Mouse (Mus musculus) brown adipose tissue, adult 24 weeks (tissue): ENCODE measurements at regions not wholly inside any gene's neighbourhood (a gene's known extent, or its start where the extent isn't known, plus 50 kb on each side); places are given as distances from the start of the nearest gene placed in this dataset.
A peak's percentile ranks its signal among the peaks of the same experiment; 100 is the strongest.

Source experiments
- H3K27ac ChIP-seq: fragments of 200-500 bp; replicated peaks from 2 replicates; pipeline ENCODE4 v1.5.1; 2012; ENCODE audit warnings: low read depth, mild to moderate bottlenecking, low read length
- H3K4me1 ChIP-seq: fragments of 200-500 bp; 2 replicates; pipeline ENCODE4 v1.6.1; 2012; ENCODE audit warnings: low read length, mixed read lengths; ENCODE audit not compliant: control insufficient read depth, insufficient read depth, insufficient read length
- H3K4me3 ChIP-seq: fragments of 200-500 bp; 2 replicates; pipeline ENCODE4 v1.5.1; 2012; ENCODE audit warnings: low read depth, mild to moderate bottlenecking, low read length, moderate library complexity; ENCODE audit not compliant: insufficient read depth

- Histone ChIP-seq H3K4me1 (peaks cover 4% of the 10 kb centered on the region; the same call in 1 of the 2 replicates), H3K27ac (peak overlapping the region; percentile 88), H3K4me3 (peak overlapping the region; percentile 54)
These were observed 176.5 kb upstream of the Tank start for GRCm38 (mm10) chr2:61401636-61402587.

GRCm38 (mm10) chr2:61398633-61399032, 179.8 kb upstream of the Tank start:
- Histone ChIP-seq H3K4me3 (no peak overlapping the region), H3K27ac (no peak overlapping the region)

GRCm38 (mm10) chr2:61389622-61390021, 188.8 kb upstream of the Tank start:
- H3K4me3 ChIP-seq: no peak overlapping the region
- H3K27ac ChIP-seq: no peak overlapping the region
- H3K4me1 ChIP-seq: no peaks in the 10 kb centered on the region

More at GRCm38 (mm10) chr2:61398633-61399032, 179.8 kb upstream of the Tank start:
- peaks cover 4% of the 10 kb centered on the region; the same call in 1 of the 2 replicates for H3K4me1 ChIP-seq

GRCm38 (mm10) chr2:61389207-61389606, 189.2 kb upstream of the Tank start:
- H3K4me1 ChIP-seq: no peaks in the 10 kb centered on the region
- no peak overlapping the region for H3K27ac ChIP-seq
- H3K4me3 ChIP-seq: no peak overlapping the region

- H3K4me3 ChIP-seq: no peak overlapping the region
These were observed 190.8 kb upstream of the Tank start for GRCm38 (mm10) chr2:61387561-61387960.

GRCm38 (mm10) chr2:61386966-61387365, 191.4 kb upstream of the Tank start:
- H3K27ac ChIP-seq: no peak overlapping the region
- no peak overlapping the region for H3K4me3 ChIP-seq
- no peaks in the 10 kb centered on the region for H3K4me1 ChIP-seq

More at GRCm38 (mm10) chr2:61387561-61387960, 190.8 kb upstream of the Tank start:
- Histone ChIP-seq H3K4me1 (no peaks in the 10 kb centered on the region), H3K27ac (no peak overlapping the region)

GRCm38 (mm10) chr2:61384467-61384866, 193.9 kb upstream of the Tank start:
- H3K4me1 ChIP-seq: no peaks in the 10 kb centered on the region
- no peak overlapping the region for H3K4me3 ChIP-seq
- no peak overlapping the region for H3K27ac ChIP-seq

GRCm38 (mm10) chr2:61383744-61384295, 194.6 kb upstream of the Tank start:
- Histone ChIP-seq H3K4me1 (no peaks in the 10 kb centered on the region), H3K27ac (no peak overlapping the region), H3K4me3 (no peak overlapping the region)

- Histone ChIP-seq H3K4me1 (no peaks in the 10 kb centered on the region), H3K27ac (no peak overlapping the region), H3K4me3 (no peak overlapping the region)
These were observed 199.3 kb upstream of the Tank start for GRCm38 (mm10) chr2:61379076-61379475.

- Histone ChIP-seq H3K4me3 (no peak overlapping the region), H3K27ac (no peak overlapping the region), H3K4me1 (no peaks in the 10 kb centered on the region)
These were observed 200.1 kb upstream of the Tank start for GRCm38 (mm10) chr2:61378297-61378696.

GRCm38 (mm10) chr2:61377756-61378155, 200.6 kb upstream of the Tank start:
- Histone ChIP-seq H3K27ac (no peak overlapping the region), H3K4me1 (no peaks in the 10 kb centered on the region), H3K4me3 (no peak overlapping the region)

- Histone ChIP-seq H3K4me3 (no peak overlapping the region), H3K4me1 (no peaks in the 10 kb centered on the region), H3K27ac (no peak overlapping the region)
These were observed 215.8 kb upstream of the Tank start for GRCm38 (mm10) chr2:61362606-61363005.

GRCm38 (mm10) chr2:61361394-61361793, 217.0 kb upstream of the Tank start:
- Histone ChIP-seq H3K27ac (no peak overlapping the region), H3K4me1 (no peaks in the 10 kb centered on the region), H3K4me3 (no peak overlapping the region)

GRCm38 (mm10) chr2:61354104-61354503, 224.3 kb upstream of the Tank start:
- Histone ChIP-seq H3K4me1 (no peaks in the 10 kb centered on the region), H3K4me3 (no peak overlapping the region), H3K27ac (peak overlapping the region; percentile 38; the same call in 1 of the 2 replicates)

- H3K27ac ChIP-seq: no peak overlapping the region
- H3K4me3 ChIP-seq: no peak overlapping the region
- peaks cover 2% of the 10 kb centered on the region; the same call in 1 of the 2 replicates for H3K4me1 ChIP-seq
These were observed 230.9 kb upstream of the Tank start for GRCm38 (mm10) chr2:61347451-61347850.
